Mouse (Mus musculus) limb, embryonic 12.5 days (tissue): ENCODE results near the gene R3hdml. TPM values are rescaled to one million over a fixed set of nuclear protein-coding genes. Genes with fewer than 3 reads are reported as not detected.

ENCODE experiments used
- ATAC-seq: fragments of 200-750 bp; cut with Nextera tagmentation; 2 replicates; pipeline ENCODE4 v1.8.0; 2017; ENCODE audit warnings: low read depth, moderate TSS enrichment; ENCODE audit not compliant: insufficient number of reproducible peaks, insufficient read depth, low FRiP score, low TSS enrichment
- H3K27ac ChIP-seq: fragments of 300-500 bp; sonication (generic); 2 replicates; pipeline ENCODE4 v1.5.1; 2016; ENCODE audit warnings: mild to moderate bottlenecking, moderate library complexity
- H3K27me3 ChIP-seq: fragments of 300-500 bp; sonication (generic); 2 replicates; pipeline ENCODE4 v1.6.1; 2016; ENCODE audit warnings: mild to moderate bottlenecking, moderate library complexity
- H3K36me3 ChIP-seq: fragments of 300-500 bp; sonication (generic); 2 replicates; pipeline ENCODE4 v1.6.1; 2016; ENCODE audit warnings: mild to moderate bottlenecking, moderate library complexity
- H3K4me1 ChIP-seq: fragments of 300-500 bp; sonication (generic); replicated peaks from 2 replicates; pipeline ENCODE4 v1.6.1; 2016
- H3K4me2 ChIP-seq: fragments of 300-500 bp; sonication (generic); 2 replicates; pipeline ENCODE4 v1.6.1; 2016; ENCODE audit warnings: mild to moderate bottlenecking, moderate library complexity
- H3K4me3 ChIP-seq: fragments of 300-500 bp; sonication (generic); replicated peaks from 2 replicates; pipeline ENCODE4 v1.5.1; 2016; ENCODE audit warnings: mild to moderate bottlenecking
- H3K9ac ChIP-seq: fragments of 300-500 bp; sonication (generic); replicated peaks from 2 replicates; pipeline ENCODE4 v1.6.1; 2016; ENCODE audit warnings: mild to moderate bottlenecking, moderate library complexity
- H3K9me3 ChIP-seq: fragments of 300-500 bp; sonication (generic); 2 replicates; pipeline ENCODE4 v1.6.1; 2016; ENCODE audit warnings: mild to moderate bottlenecking, moderate library complexity
- WGBS: fragments of 180-500 bp; shearing (Covaris S2); methylation state at CpG from one replicate; pipeline ENCODE4 v1.1.7; 2016; 5-methylcytosine and 5-hydroxymethylcytosine counted together
- polyA plus RNA-seq: library from polyadenylated mRNA; unstranded; fragments of >200 nt; fragmentation: Nextera tagmentation; extraction: Ambion mirVana; gene quantifications from 2 replicates; pipeline ENCODE4 v1.2.1, GENCODE M21; 2016

Gene R3hdml
- polyA plus RNA-seq, result not detected in 2 replicates

GRCm38 (mm10) chr2:163492018-163492417, at the start of gene R3hdml:
Gene R3hdml, plus strand, starts transcription at chr2:163492318.
- Histone ChIP-seq H3K4me3 (no peak within 1 kb of the TSS), H3K4me2 (no peak within 1 kb of the TSS), H3K36me3 (no peaks in the 10 kb centered on the region), H3K27ac (no peak within 1 kb of the TSS), H3K27me3 (peaks cover 13% of the 10 kb centered on the region), H3K4me1 (no peaks in the 10 kb centered on the region), H3K9ac (no peak within 1 kb of the TSS), H3K9me3 (no peaks in the 10 kb centered on the region)
- 74% methylated on average over 5 of the region's 5 CpGs for WGBS
- no peak for ATAC-seq

DNA sequence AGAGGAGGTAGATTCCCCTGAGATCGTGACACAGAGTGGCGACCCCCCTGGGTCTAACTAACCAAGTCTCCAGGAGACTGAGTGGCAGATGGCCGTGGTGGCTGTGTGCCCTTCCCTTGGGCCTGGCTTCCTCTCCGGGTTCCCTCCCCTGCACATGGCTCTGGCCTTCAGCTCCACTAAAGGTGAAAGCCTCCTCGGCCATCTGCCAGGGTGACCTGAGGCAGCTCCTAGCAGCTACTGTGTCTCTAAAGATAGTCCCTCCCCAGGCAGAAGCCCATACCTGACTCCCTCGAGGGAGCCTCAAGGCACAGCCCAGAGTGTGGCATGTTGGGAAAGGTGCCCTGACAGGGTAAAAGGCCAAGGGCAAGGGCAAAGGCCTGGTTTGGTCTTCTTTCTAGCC, 48.6 kb upstream of the R3hdml start:
- H3K4me2 ChIP-seq, result no peak overlapping the region
- H3K27ac ChIP-seq, result no peak overlapping the region
- 69% methylated on average over 6 of the region's 6 CpGs for whole genome bisulfite sequencing
- no peaks in the 10 kb centered on the region for H3K9me3 ChIP-seq
- peaks cover 24% of the 10 kb centered on the region for H3K27me3 ChIP-seq
- ATAC-seq, result no peak
- no peaks in the 10 kb centered on the region for H3K36me3 ChIP-seq
- H3K9ac ChIP-seq, result no peak overlapping the region
- H3K4me1 ChIP-seq, result peaks cover 2% of the 10 kb centered on the region; the same call in 1 of the 2 replicates
- no peak overlapping the region for H3K4me3 ChIP-seq

GRCm38 (mm10) chr2:163444017-163444416, 48.1 kb upstream of the R3hdml start:
- WGBS, result 61% methylated on average over 7 of the region's 7 CpGs
- H3K9me3 ChIP-seq, result no peaks in the 10 kb centered on the region
- H3K27ac ChIP-seq, result no peak overlapping the region
- H3K27me3 ChIP-seq, result peaks cover 19% of the 10 kb centered on the region
- H3K36me3 ChIP-seq, result no peaks in the 10 kb centered on the region
- no peaks in the 10 kb centered on the region for H3K4me1 ChIP-seq
- H3K4me2 ChIP-seq, result no peak overlapping the region
- no peak overlapping the region for H3K4me3 ChIP-seq
- H3K9ac ChIP-seq, result no peak overlapping the region
- no peak for ATAC-seq

GRCm38 (mm10) chr2:163447375-163447774, 44.7 kb upstream of the R3hdml start:
- H3K4me3 ChIP-seq, result no peak overlapping the region
- no peak for ATAC-seq

GRCm38 (mm10) chr2:163449276-163449675, 42.8 kb upstream of the R3hdml start:
- no peak overlapping the region for H3K4me2 ChIP-seq
- no peak overlapping the region for H3K4me3 ChIP-seq
- H3K27ac ChIP-seq, result no peak overlapping the region
- no peaks in the 10 kb centered on the region for H3K36me3 ChIP-seq
- H3K4me1 ChIP-seq, result no peaks in the 10 kb centered on the region
- ATAC-seq, result no peak
- H3K27me3 ChIP-seq, result no peaks in the 10 kb centered on the region
- 79% methylated on average over 3 of the region's 3 CpGs for WGBS
- H3K9ac ChIP-seq, result no peak overlapping the region
- no peaks in the 10 kb centered on the region for H3K9me3 ChIP-seq

More at GRCm38 (mm10) chr2:163447375-163447774, 44.7 kb upstream of the R3hdml start:
- H3K27me3 ChIP-seq, result no peaks in the 10 kb centered on the region; the same call in 1 of the 2 replicates
- H3K36me3 ChIP-seq, result no peaks in the 10 kb centered on the region
- H3K4me1 ChIP-seq, result no peaks in the 10 kb centered on the region
- WGBS, result 75% methylated on average over 12 of the region's 12 CpGs
- no peak overlapping the region for H3K9ac ChIP-seq
- no peak overlapping the region for H3K27ac ChIP-seq
- H3K4me2 ChIP-seq, result no peak overlapping the region
- no peaks in the 10 kb centered on the region for H3K9me3 ChIP-seq

DNA sequence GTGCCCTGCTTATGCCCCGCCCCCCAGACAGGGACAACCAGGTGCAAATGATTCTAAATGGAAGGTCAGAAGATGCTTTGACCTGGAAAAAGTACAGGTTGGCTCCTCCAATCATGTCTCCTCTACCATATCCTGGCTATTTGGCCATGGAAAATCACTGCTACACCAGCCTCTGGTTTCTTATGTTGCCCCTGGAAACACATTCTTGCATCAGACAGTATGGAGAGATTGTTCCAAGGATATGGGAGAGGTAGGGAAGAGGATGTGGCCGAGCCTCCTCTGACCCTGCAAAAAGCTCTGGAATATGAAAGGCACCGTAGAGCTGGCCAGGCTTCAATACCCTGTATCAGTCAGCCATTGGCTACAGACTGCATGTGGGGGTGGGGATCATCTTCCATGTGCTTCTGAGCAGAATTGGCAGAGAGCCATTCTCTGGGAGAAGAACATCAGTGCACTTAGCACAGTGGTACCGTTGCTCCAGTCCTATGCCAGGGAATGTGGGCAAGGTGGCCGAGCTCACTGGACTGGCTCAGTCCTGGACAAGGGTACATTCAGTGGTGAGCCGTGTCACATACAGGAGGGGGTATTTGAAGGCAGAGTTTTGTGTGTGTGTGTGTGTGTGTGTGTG, 41.3 kb upstream of the R3hdml start:
- ATAC-seq, result no peak
- no peak overlapping the region for H3K4me2 ChIP-seq
- no peak overlapping the region for H3K27ac ChIP-seq

GRCm38 (mm10) chr2:163452738-163453137, 39.4 kb upstream of the R3hdml start:
- peaks cover 3% of the 10 kb centered on the region for H3K27me3 ChIP-seq
- H3K36me3 ChIP-seq, result no peaks in the 10 kb centered on the region
- no peaks in the 10 kb centered on the region for H3K4me1 ChIP-seq
- no peak overlapping the region for H3K9ac ChIP-seq
- no peak overlapping the region for H3K27ac ChIP-seq
- no peak overlapping the region for H3K4me3 ChIP-seq
- H3K4me2 ChIP-seq, result no peak overlapping the region
- 90% methylated on average over 6 of the region's 6 CpGs for WGBS
- no peaks in the 10 kb centered on the region for H3K9me3 ChIP-seq
- no peak for ATAC-seq

More for the DNA sequence above, 41.3 kb upstream of the R3hdml start:
- Histone ChIP-seq H3K4me3 (no peak overlapping the region), H3K4me1 (no peaks in the 10 kb centered on the region), H3K36me3 (no peaks in the 10 kb centered on the region), H3K27me3 (no peaks in the 10 kb centered on the region), H3K9ac (no peak overlapping the region), H3K9me3 (no peaks in the 10 kb centered on the region)
- WGBS, result 78% methylated on average over 6 of the region's 6 CpGs

- 87% methylated on average over 13 of the region's 13 CpGs for WGBS
- Histone ChIP-seq H3K27me3 (peaks cover 10% of the 10 kb centered on the region), H3K4me3 (no peak overlapping the region), H3K36me3 (no peaks in the 10 kb centered on the region), H3K4me2 (no peak overlapping the region), H3K9me3 (no peaks in the 10 kb centered on the region), H3K27ac (no peak overlapping the region), H3K4me1 (no peaks in the 10 kb centered on the region), H3K9ac (no peak overlapping the region)
- ATAC-seq, result no peak
These were observed 38.7 kb upstream of the R3hdml start for GRCm38 (mm10) chr2:163453378-163453777.

- Histone ChIP-seq H3K36me3 (no peaks in the 10 kb centered on the region), H3K27ac (no peak overlapping the region), H3K27me3 (peaks cover 28% of the 10 kb centered on the region), H3K4me3 (no peak overlapping the region), H3K4me1 (no peaks in the 10 kb centered on the region), H3K4me2 (no peak overlapping the region), H3K9me3 (no peaks in the 10 kb centered on the region), H3K9ac (no peak overlapping the region)
- WGBS, result 53% methylated on average over 27 of the region's 27 CpGs
- ATAC-seq, result no peak
These were observed 33.4 kb upstream of the R3hdml start for GRCm38 (mm10) chr2:163458539-163459265.

GRCm38 (mm10) chr2:163459380-163459779, 32.7 kb upstream of the R3hdml start:
- Histone ChIP-seq H3K9me3 (no peaks in the 10 kb centered on the region), H3K9ac (no peak overlapping the region), H3K36me3 (no peaks in the 10 kb centered on the region), H3K4me2 (no peak overlapping the region), H3K4me1 (no peaks in the 10 kb centered on the region), H3K4me3 (no peak overlapping the region), H3K27ac (no peak overlapping the region), H3K27me3 (peaks cover 28% of the 10 kb centered on the region)
- 43% methylated on average over 10 of the region's 10 CpGs for WGBS
- ATAC-seq, result no peak

- WGBS, result 91% methylated on average over 8 of the region's 8 CpGs
- Histone ChIP-seq H3K4me3 (no peak overlapping the region), H3K4me2 (no peak overlapping the region), H3K36me3 (peaks cover 3% of the 10 kb centered on the region; the same call in 1 of the 2 replicates), H3K27me3 (peaks cover 28% of the 10 kb centered on the region), H3K4me1 (no peaks in the 10 kb centered on the region), H3K27ac (no peak overlapping the region), H3K9me3 (no peaks in the 10 kb centered on the region), H3K9ac (no peak overlapping the region)
- ATAC-seq, result no peak
These were observed 31.5 kb upstream of the R3hdml start for GRCm38 (mm10) chr2:163460622-163461021.
